Mouse (Mus musculus) ES-E14 (cell line): ENCODE measurements around the gene Pcsk5.

Experiments used
- MAFK ChIP-seq: IDR thresholded peaks from 2 replicates; pipeline ENCODE4 v1.6.1; 2014; ENCODE audit warnings: mild to moderate bottlenecking, low read depth, low read length, inconsistent platforms; ENCODE audit not compliant: insufficient read depth
- ZC3H11A ChIP-seq: IDR thresholded peaks from 2 replicates; pipeline ENCODE4 v1.6.1; 2012; ENCODE audit warnings: low read depth, mild to moderate bottlenecking, inconsistent platforms, low read length, borderline replicate concordance
- ZNF384 ChIP-seq: IDR thresholded peaks from 2 replicates; pipeline ENCODE4 v1.6.1; 2012; ENCODE audit warnings: low read depth, low read length, inconsistent platforms

DNA sequence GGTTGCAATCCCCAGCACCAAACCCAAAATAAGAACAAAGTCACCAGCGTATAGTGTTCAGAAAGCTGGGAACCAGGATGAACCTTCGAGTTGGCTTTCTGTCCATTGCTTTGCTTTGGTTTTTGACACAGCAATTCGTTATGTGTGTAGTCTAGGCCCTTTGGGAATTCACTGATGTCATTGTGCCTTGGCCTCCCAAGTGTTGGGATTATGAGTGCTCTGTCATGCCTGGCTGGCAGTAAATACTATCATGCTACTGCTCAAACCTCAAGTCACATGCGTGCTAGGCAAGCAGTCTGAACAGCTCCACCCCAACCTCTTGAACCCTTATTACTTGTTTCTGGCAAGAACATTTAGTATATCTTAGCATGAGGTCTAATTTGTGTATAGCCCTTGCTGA lies 434.3 kb downstream of the Pcsk5 start:
- TF ChIP-seq MAFK = no peak
- no peak for TF ChIP-seq ZC3H11A
- no peak for TF ChIP-seq ZNF384
